Mouse (Mus musculus) kidney, embryonic 16.5 days (tissue): Measurements from ENCODE around the gene Ptger3. TPM values are rescaled to one million over a fixed set of nuclear protein-coding genes. Genes with fewer than 3 reads are reported as not detected.

Experiments
- ATAC-seq: fragments of 200-750 bp; cut with Nextera tagmentation; 2 replicates; pipeline ENCODE4 v1.8.0; 2017; ENCODE audit warnings: moderate TSS enrichment; ENCODE audit not compliant: low FRiP score, low TSS enrichment
- H3K27ac ChIP-seq: fragments of 300-500 bp; sonication (generic); 2 replicates; pipeline ENCODE4 v1.5.1; 2014; ENCODE audit warnings: low read length
- H3K27me3 ChIP-seq: fragments of 300-500 bp; sonication (generic); 2 replicates; pipeline ENCODE4 v1.6.1; 2014; ENCODE audit warnings: low read length, control low read depth, mixed read lengths; ENCODE audit not compliant: insufficient read depth
- H3K36me3 ChIP-seq: fragments of 300-500 bp; sonication (generic); 2 replicates; pipeline ENCODE4 v1.6.1; 2014; ENCODE audit warnings: low read length, control low read depth, mixed read lengths; ENCODE audit not compliant: insufficient read depth
- H3K4me1 ChIP-seq: fragments of 300-500 bp; sonication (generic); 2 replicates; pipeline ENCODE4 v1.6.1; 2014; ENCODE audit warnings: low read length, control low read depth, mixed read lengths; ENCODE audit not compliant: insufficient read depth
- H3K4me2 ChIP-seq: fragments of 300-500 bp; sonication (generic); replicated peaks from 2 replicates; pipeline ENCODE4 v1.6.1; 2014; ENCODE audit warnings: low read depth, low read length
- H3K4me3 ChIP-seq: fragments of 300-500 bp; sonication (generic); 2 replicates; pipeline ENCODE4 v1.5.1; 2014; ENCODE audit warnings: mild to moderate bottlenecking, low read length
- H3K9ac ChIP-seq: fragments of 300-500 bp; sonication (generic); replicated peaks from 2 replicates; pipeline ENCODE4 v1.6.1; 2014; ENCODE audit warnings: low read length
- H3K9me3 ChIP-seq: fragments of 300-500 bp; sonication (generic); 2 replicates; pipeline ENCODE4 v1.6.1; 2016; ENCODE audit warnings: low read length, control low read depth
- WGBS: fragments of 180-500 bp; shearing (Covaris S2); extraction: QIAGEN DNeasy Blood & Tissue Kit; methylation state at CpG from one replicate; pipeline ENCODE4 v1.1.7; 2014; 5-methylcytosine and 5-hydroxymethylcytosine counted together
- polyA plus RNA-seq: library from polyadenylated mRNA; unstranded; fragments of >200 nt; fragmentation: Nextera tagmentation; extraction: Ambion mirVana; gene quantifications from 2 replicates; pipeline ENCODE4 v1.2.1, GENCODE M21; 2015

The Ptger3 gene
- polyA plus RNA-seq, 1 experiment from 2014 or later: 7.4 TPM

DNA sequence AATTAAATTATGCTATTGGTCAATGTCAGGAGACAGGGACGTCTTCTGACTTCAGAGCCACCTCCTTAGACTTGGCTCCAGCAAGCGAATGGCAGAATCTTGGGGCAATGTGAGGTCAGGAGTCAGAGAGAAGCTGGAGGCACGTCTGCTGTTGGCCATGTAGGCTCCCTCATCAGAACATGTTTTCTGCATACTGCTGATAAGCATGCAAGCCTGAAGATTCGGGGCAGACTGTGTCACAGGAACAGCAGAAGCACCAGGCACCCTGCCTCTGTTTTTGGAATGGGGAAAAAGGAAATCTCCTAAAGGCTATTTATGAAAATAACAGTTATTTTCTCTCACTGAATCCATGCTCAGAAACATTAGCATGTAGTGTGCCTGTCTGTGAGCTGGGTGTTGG, 13.6 kb downstream of the Ptger3 start:
- H3K36me3 ChIP-seq: no peaks in the 10 kb centered on the region
- no peak for ATAC-seq
- no peak overlapping the region for H3K9ac ChIP-seq
- H3K27ac ChIP-seq: no peak overlapping the region
- H3K4me3 ChIP-seq: no peak overlapping the region
- H3K4me1 ChIP-seq: 0 out of 2 replicates have a peak, but pooled peaks cover 3% of the 10 kb centered on the region
- H3K27me3 ChIP-seq: no peaks in the 10 kb centered on the region
- no peak overlapping the region for H3K4me2 ChIP-seq
- WGBS: 63% methylated on average over 4 of the region's 4 CpGs
- H3K9me3 ChIP-seq: no peaks in the 10 kb centered on the region

DNA sequence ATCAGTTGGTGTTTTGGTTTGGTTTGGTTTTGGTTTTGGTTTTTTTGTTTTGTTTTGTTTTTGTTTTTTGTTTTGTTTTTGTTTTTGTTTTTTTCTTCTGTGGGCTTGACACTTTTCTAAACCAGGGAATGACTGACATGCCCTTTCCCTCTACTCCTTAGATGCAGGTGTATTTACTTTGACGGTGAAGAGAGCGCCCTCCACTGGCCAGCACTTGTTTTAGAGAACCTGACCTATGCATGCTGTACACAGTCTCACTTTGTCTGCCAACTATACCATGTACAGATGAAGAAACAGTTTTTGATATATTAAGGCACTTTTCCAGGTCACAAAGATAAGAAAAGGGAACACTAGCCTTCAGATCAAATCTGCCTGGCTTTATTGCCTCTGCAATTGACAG, 15.1 kb downstream of the Ptger3 start:
- no peaks in the 10 kb centered on the region for H3K36me3 ChIP-seq
- no peak for ATAC-seq
- no peak overlapping the region for H3K4me2 ChIP-seq
- no peak overlapping the region for H3K9ac ChIP-seq
- no peaks in the 10 kb centered on the region for H3K9me3 ChIP-seq
- H3K27ac ChIP-seq: no peak overlapping the region
- no peaks in the 10 kb centered on the region for H3K4me1 ChIP-seq
- WGBS: 28% methylated on average over 2 of the region's 2 CpGs
- no peak overlapping the region for H3K4me3 ChIP-seq
- no peaks in the 10 kb centered on the region for H3K27me3 ChIP-seq

DNA sequence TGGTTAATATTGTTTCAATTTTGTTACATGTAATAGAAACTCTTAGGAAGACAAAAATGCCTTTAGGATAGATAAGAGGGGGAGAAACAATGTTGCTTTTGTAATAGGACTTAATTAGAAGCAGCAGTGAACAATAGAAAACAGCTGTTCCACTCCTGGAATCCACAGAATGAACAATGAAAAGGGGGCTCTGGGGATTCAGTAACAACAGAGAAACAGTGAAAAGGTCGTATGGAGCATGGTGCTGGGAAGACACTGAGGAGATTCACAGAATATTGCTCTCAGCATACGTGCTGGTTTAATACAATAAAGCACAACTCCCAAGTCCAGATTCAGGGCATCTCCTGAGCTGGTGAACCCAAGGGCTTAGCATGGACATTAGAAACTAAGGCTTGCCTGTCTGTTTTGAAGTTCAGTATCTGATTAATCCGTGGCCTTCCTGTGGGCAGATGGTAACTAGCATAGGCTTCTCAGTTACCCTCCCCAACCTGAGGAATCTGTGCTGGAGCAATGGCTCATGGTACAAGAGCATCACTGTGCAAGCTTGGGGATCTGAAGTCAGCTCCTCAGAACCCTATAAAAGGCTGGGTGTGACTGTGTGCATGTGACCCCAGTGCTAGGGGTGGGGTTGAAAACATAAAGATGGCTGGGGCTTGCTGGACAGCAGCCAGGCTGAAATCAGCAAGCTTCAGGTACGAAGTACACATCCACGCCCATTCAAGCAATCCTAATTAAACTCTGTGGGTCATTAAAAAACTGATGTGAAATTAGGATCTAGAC, 16.1 kb downstream of the Ptger3 start:
- Histone ChIP-seq H3K4me1 (no peaks in the 10 kb centered on the region), H3K27me3 (no peaks in the 10 kb centered on the region), H3K27ac (no peak overlapping the region), H3K9me3 (no peaks in the 10 kb centered on the region; the same call in 1 of the 2 replicates), H3K9ac (no peak overlapping the region), H3K4me3 (no peak overlapping the region), H3K36me3 (no peaks in the 10 kb centered on the region), H3K4me2 (no peak overlapping the region)
- ATAC-seq: no peak
- WGBS: 43% methylated on average over 5 of the region's 5 CpGs

DNA sequence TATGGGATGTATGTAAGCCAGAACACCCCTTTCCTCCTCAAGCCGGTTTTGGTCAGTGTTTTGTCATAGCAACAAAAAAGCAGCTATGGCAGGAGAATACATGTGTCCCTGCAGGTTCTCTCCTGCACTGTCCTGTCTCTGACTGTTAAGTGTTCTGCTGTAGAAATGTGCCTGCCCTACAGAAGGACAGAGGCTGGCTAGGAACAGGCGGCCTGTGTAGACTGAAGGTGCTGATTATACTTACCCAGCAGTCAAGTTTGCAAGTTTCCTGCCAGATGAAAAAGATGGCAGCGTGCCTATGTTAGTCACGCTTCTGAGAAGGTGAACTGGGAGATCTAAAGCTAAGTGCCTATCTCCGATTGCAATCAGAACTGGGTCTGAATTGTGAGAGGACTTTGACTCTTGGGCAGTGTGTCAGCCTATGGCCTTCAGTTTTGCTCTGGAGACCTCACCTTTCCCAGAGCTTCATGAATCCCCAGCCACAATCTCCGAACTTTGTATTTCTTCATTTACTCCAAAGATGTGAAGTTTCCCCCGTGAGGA, 31.2 kb downstream of the Ptger3 start:
- no peak for ATAC-seq
- H3K9ac ChIP-seq: no peak overlapping the region
- H3K27me3 ChIP-seq: no peaks in the 10 kb centered on the region
- no peak overlapping the region for H3K4me2 ChIP-seq
- 80% methylated on average over 7 of the region's 7 CpGs for WGBS
- no peak overlapping the region for H3K4me3 ChIP-seq
- no peaks in the 10 kb centered on the region for H3K9me3 ChIP-seq
- no peak overlapping the region for H3K27ac ChIP-seq
- no peaks in the 10 kb centered on the region for H3K36me3 ChIP-seq
- no peaks in the 10 kb centered on the region for H3K4me1 ChIP-seq

DNA sequence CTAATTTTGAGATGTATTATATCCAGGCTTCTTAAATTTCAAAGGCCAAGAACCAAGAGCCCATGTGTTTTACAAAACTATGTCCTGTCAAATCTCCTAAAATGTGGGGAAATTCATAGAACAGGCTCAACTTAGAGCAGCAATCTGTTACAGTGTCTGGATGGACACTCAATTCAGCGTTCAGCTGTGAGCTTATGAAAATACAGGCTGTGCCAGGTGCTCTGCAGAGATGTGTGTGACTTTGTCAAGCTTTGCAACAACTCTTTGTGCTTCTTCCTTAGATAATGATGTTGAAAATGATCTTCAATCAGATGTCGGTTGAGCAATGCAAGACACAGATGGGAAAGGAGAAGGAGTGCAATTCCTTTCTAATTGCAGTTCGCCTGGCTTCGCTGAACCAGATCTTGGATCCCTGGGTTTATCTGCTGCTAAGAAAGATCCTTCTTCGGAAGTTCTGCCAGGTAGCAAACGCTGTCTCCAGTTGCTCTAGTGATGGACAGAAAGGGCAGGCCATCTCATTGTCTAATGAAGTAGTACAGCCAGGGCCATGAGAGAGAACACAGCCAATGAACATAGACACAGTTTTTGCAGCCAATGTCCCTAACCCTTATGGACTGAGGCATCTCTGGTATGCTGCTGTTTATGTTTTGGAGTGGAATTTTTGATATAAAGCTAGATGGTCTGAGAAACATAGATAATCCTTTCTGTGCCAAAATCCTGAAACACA, 38.2 kb downstream of the Ptger3 start:
- H3K36me3 ChIP-seq: no peaks in the 10 kb centered on the region
- no peak overlapping the region for H3K9ac ChIP-seq
- no peaks in the 10 kb centered on the region for H3K4me1 ChIP-seq
- H3K27me3 ChIP-seq: no peaks in the 10 kb centered on the region
- no peak overlapping the region for H3K4me3 ChIP-seq
- H3K9me3 ChIP-seq: no peaks in the 10 kb centered on the region
- no peak overlapping the region for H3K4me2 ChIP-seq
- WGBS: 75% methylated on average over 6 of the region's 6 CpGs
- no peak overlapping the region for H3K27ac ChIP-seq
- ATAC-seq: 0 out of 2 replicates have a peak, but pooled peaks have one; percentile 49

DNA sequence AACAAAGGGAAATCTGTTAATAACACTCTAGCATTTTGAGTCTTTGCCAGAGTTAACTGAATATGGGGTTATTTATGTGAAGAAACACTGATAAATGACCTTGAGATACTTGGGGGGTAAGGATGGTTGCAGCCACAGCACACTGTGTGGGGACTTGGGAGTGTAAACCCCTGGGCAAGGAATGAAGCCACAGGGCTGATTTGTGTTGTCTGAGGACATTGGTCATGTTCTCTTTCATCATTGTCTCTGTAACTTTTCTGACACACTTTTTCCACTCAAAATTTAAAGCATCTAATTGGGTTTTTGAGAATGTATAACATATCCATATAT, 38.7 kb downstream of the Ptger3 start:
- H3K27me3 ChIP-seq: no peaks in the 10 kb centered on the region
- no peak overlapping the region for H3K4me2 ChIP-seq
- no peak for ATAC-seq
- H3K36me3 ChIP-seq: no peaks in the 10 kb centered on the region
- no peaks in the 10 kb centered on the region for H3K4me1 ChIP-seq
- no peak overlapping the region for H3K27ac ChIP-seq
- H3K9ac ChIP-seq: no peak overlapping the region
- H3K9me3 ChIP-seq: no peaks in the 10 kb centered on the region
- H3K4me3 ChIP-seq: no peak overlapping the region

DNA sequence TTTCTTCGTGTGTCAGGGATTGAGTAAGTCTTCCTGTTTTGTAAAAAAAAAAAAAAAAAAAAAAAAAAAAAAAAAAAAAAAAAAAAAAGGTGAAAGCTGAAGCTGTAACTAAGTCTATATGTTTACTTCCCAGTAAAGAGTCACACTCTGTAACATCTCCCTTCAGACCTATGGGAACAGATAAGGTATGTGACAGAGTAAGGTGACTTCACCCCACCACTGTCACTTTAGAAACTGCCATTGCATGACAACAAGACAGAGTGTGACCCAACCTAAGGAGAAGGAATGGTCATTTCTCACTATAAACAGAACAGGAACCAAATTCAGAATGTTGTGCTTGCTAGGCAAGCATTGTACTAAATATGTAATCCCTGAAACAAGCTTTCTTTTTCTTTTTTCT, 46.9 kb downstream of the Ptger3 start:
- Histone ChIP-seq H3K27ac (no peak overlapping the region), H3K9me3 (no peaks in the 10 kb centered on the region), H3K27me3 (no peaks in the 10 kb centered on the region), H3K4me1 (no peaks in the 10 kb centered on the region), H3K9ac (no peak overlapping the region), H3K4me3 (no peak overlapping the region), H3K36me3 (no peaks in the 10 kb centered on the region), H3K4me2 (no peak overlapping the region)
- no peak for ATAC-seq
- WGBS: 40% methylated on average over 1 of the region's 1 CpGs

DNA sequence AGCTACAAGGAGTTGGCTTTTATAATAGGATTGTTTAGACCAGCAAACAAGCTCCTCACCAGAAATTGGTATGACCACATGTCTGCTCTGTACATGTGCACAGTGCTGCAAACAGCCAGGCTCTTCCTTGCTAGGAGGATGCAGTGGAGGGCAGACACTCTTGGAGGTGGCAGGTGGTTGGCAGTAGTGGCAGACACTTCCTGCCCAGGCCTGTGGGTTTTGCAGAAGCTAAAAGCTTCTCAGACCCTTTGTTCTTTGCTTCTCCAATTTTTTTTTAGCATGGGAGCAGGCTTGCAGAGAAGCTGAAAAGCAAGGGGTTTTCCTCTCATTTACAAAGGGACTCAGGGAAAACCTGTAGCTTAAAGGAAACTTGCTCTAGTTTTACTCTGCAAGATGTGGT, 50.3 kb downstream of the Ptger3 start:
- no peak overlapping the region for H3K27ac ChIP-seq
- ATAC-seq: no peak
- no peaks in the 10 kb centered on the region for H3K9me3 ChIP-seq

DNA sequence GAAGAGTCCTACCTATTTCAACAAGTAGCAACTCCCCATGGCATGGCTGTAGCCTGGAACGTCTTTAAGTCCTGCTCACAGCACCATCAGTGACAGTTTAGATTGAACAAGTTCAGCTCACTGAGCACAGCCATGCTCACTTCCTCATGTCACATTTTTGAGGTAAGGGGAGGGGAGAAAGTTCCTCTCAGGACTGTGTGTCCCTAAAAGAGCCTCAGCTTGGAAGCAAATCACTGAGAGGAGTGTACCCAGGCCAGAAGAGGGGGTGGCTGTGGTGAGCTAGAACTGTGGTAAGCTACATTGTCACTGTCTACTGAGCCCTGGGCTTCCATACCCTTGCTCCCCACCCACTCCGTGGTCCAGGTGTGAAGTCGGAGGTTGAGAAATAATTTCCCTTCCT, 60.7 kb downstream of the Ptger3 start:
- Histone ChIP-seq H3K4me1 (no peaks in the 10 kb centered on the region), H3K36me3 (no peaks in the 10 kb centered on the region), H3K4me3 (no peak overlapping the region), H3K9ac (no peak overlapping the region), H3K27ac (no peak overlapping the region), H3K27me3 (no peaks in the 10 kb centered on the region), H3K9me3 (no peaks in the 10 kb centered on the region), H3K4me2 (no peak overlapping the region)
- WGBS: 61% methylated on average over 3 of the region's 3 CpGs
- no peak for ATAC-seq

More for the DNA sequence above, 50.3 kb downstream of the Ptger3 start:
- no peak overlapping the region for H3K9ac ChIP-seq
- no peaks in the 10 kb centered on the region for H3K4me1 ChIP-seq
- H3K27me3 ChIP-seq: no peaks in the 10 kb centered on the region
- no peak overlapping the region for H3K4me3 ChIP-seq
- no peaks in the 10 kb centered on the region for H3K36me3 ChIP-seq
- no peak overlapping the region for H3K4me2 ChIP-seq

DNA sequence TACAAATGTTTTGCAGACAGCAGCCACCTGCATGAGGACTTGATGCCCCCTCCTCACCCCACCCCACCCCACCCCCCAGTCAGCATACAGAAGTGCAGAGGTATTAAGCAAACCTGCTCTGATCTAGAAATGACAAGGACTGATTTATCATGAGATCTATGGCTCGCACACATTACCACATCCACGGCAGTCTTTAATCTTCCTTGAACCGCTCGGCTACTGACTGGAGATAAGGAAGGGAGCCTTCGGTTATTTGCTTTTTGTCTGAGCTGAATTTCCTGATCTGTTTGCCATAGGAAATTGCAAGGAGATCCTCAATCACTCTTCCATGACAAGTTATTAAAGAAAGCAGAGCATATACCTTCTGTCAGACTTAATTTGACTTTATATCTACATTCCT, 64.0 kb downstream of the Ptger3 start:
- H3K4me2 ChIP-seq: no peak overlapping the region
- no peak overlapping the region for H3K4me3 ChIP-seq
- H3K9me3 ChIP-seq: no peaks in the 10 kb centered on the region
- H3K36me3 ChIP-seq: no peaks in the 10 kb centered on the region
- ATAC-seq: no peak
- H3K4me1 ChIP-seq: no peaks in the 10 kb centered on the region
- 59% methylated on average over 5 of the region's 5 CpGs for WGBS
- no peak overlapping the region for H3K27ac ChIP-seq
- no peak overlapping the region for H3K9ac ChIP-seq
- H3K27me3 ChIP-seq: no peaks in the 10 kb centered on the region
